Mouse (Mus musculus) urinary bladder, postnatal 25 days (tissue): ENCODE data around the gene Hist2h2aa2.
A peak's percentile ranks its signal among the peaks of the same experiment; 100 is the strongest.
"Not testable (repeated sequence)": the region's sequence is repeated elsewhere in the genome, so short reads cannot be mapped to it uniquely, and the experiment has no call there.

ENCODE experiments used
- DNase-seq: peaks from one replicate; pipeline ENCODE4 v3.0.0; 2022; ENCODE audit warnings: low spot score

Gene Hist2h2aa2

GRCm38 (mm10) chr3:96236834-96237334, 3.2 kb downstream of the Hist2h2aa2 start:
- no peak for DNase-seq

GRCm38 (mm10) chr3:96235836-96236235, 4.2 kb downstream of the Hist2h2aa2 start:
- no peak for DNase-seq

- DNase-seq = no peak
Observed at GRCm38 (mm10) chr3:96234914-96235313, 5.2 kb downstream of the Hist2h2aa2 start.

GRCm38 (mm10) chr3:96231758-96232120, 8.3 kb downstream of the Hist2h2aa2 start:
- no peak for DNase-seq

- no peak for DNase-seq
Observed at GRCm38 (mm10) chr3:96230910-96231757, 8.9 kb downstream of the Hist2h2aa2 start.

- DNase-seq = no peak
Observed at GRCm38 (mm10) chr3:96230404-96230803, 9.7 kb downstream of the Hist2h2aa2 start.

- no peak for DNase-seq
Observed at GRCm38 (mm10) chr3:96228828-96229227, 11.2 kb downstream of the Hist2h2aa2 start.

DNA sequence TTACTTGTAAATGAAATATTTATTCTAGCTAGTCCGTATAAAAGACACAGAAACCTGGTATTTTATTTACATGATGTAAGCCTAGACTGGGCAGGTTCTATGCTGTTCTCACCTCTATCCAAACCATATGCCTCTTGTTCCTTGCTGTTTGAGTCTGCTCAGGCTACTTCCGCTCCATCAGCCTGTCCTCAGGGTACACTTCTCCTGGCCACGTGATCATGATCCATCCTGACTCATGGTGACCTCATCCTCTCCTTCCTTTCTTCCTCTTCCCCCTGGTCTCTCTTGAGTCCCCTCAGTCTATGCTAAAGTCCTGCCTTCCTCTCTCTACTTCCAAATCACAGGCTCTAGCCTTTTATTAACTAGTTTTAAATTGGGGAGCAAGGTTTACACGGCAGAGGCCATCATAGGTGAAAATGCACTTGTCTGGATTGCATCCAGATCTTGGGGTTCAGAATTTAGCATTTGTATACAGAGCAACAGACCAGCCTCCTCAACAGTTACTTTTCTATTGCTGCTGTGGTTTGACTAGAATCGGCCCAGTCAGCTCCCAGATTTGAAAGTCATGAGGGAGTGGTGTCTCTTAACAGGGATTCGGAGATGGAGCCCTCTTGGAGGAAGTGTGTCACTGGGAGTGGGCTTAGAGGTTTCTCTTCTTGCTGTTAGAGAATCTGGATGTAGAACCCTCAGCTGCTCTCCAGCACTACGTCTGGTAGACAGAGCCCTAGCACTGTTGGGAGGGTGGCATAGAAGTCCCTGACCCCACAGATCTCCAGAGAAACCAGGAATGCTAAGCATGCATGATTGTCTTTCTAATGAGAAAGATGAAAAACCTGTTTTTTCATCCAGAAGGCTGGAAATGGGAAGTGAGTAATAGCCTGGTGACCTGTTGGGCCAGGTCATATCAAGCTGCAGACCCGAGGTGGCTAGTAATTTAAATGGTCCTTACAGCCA, 13.1 kb downstream of the Hist2h2aa2 start:
- no peak for DNase-seq

DNA sequence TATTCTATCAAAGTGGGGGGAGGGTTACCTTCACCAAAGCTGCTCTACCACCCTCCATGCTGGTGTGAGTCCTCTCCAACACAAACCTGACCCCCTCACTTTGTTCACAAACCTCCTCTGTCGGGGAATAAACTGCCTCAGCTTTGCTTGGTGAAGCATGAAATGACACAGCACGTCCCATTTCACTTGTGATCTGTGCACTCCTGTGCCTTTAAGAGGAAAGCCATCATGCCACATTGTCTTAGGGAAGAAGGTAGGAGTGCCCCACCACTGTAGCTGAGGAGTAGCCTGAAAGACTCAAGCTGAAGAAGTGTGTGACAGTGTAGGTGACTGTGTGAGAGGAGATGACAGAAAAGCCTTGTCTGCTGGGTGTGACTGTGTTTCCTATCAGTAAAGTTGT, 14.7 kb downstream of the Hist2h2aa2 start:
- no peak for DNase-seq

GRCm38 (mm10) chr3:96222774-96223173, 17.3 kb downstream of the Hist2h2aa2 start:
- no peak for DNase-seq

- DNase-seq = no peak
Observed at GRCm38 (mm10) chr3:96221640-96222038, 18.4 kb downstream of the Hist2h2aa2 start.

- DNase-seq = peak; percentile 62
Observed at GRCm38 (mm10) chr3:96220765-96221639, 19.1 kb downstream of the Hist2h2aa2 start, which contains the start of the genes Hist2h2ac and Hist2h2be. Hist2h2ac (minus strand) TSS chr3:96220880. Hist2h2be (plus strand) TSS chr3:96221119.

DNA sequence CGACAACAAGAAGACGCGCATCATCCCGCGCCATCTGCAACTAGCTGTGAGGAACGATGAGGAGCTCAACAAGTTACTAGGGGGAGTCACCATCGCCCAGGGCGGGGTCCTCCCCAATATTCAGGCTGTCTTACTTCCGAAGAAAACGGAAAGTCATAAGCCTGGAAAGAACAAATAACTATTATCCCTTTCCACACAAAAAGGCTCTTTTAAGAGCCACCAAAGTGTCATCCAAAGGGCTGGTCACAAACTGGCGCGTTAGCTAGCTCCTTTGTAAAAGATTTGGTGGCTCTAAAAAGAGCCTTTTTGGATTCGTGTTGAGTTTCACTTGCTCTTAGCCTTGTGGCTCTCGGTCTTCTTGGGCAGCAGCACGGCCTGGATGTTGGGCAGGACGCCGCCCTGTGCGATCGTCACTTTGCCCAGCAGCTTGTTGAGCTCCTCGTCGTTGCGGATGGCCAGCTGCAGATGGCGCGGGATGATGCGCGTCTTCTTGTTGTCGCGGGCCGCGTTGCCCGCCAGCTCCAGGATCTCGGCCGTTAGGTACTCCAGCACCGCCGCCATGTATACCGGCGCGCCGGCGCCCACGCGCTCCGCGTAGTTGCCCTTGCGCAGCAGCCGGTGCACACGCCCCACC, 19.8 kb downstream of the Hist2h2aa2 start:
- DNase-seq = peak; percentile 19

DNA sequence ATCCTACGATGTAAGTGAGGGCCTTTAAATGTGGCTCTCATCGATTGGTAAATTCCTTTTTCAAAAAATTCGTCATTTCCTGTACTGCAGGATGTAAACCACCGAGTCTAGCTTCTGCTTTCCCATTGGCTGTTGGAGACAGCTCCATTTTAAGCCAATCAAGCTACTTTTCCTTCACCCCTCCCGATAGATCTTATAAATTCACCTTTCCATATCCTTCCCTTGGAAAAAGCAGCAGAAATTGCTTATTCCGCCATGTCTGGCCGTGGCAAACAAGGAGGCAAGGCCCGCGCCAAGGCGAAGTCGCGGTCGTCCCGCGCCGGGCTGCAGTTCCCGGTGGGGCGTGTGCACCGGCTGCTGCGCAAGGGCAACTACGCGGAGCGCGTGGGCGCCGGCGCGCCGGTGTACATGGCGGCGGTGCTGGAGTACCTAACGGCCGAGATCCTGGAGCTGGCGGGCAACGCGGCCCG, 20.4 kb downstream of the Hist2h2aa2 start, which contains the start of the genes Bola1 and Hist2h2ab:
Bola1 (minus strand) TSS at position 49 of the 470 bp plus-strand sequence.
Hist2h2ab (plus strand) TSS at position 205 of the 470 bp plus-strand sequence.
- DNase-seq = peak; percentile 56

GRCm38 (mm10) chr3:96219191-96219641, 20.9 kb downstream of the Hist2h2aa2 start:
- no peak for DNase-seq

GRCm38 (mm10) chr3:96209242-96209641, 30.8 kb downstream of the Hist2h2aa2 start:
- DNase-seq = no peak

DNA sequence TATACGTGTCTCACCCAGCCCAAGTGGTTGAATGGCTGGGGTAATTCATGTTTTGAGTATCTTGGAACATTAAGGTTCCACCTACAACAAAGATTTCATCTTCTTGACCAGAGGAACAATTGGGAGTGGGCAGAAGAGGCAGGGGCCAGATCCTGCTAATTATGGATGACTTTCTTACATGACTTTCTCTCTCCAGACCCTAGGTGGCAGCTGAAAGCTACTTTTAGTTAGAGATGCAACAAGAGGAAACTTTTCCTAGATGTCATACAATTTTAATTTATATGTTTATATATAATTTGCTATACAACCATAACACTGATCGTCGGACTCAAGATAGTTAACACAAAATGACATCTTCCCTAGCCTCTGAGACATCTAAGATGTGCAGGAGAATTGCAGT, 32.3 kb downstream of the Hist2h2aa2 start:
- DNase-seq = no peak

GRCm38 (mm10) chr3:96199731-96200130, 40.3 kb downstream of the Hist2h2aa2 start:
- DNase-seq = no peak

DNA sequence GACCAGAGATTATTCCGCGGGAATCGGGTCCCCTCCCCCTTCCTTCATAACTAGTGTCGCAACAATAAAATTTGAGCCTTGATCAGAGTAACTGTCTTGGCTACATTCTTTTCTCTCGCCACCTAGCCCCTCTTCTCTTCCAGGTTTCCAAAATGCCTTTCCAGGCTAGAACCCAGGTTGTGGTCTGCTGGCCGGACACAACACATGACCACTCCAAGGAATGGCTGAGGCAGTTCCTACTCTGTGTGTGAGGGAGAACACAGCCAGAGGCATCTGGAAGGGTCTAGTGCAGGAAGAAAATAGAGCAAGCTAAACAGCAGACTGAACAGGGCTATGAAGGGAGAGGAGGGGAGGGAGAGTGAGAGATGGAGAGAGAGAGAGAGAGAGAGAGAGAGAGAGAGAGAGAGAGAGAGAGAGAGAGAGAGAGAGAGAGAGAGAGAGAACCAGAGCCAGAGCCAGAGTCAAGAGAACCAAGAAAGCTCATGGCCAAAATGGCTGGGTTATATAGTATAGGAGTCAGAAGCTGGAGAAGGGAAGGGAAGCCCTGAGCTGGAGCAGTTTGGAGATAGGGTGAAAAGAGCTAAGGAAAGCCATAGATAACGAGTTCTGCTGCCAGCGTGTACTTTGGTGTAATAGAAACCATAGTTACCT, 41.4 kb downstream of the Hist2h2aa2 start:
- DNase-seq = not testable (repeated sequence)

- no peak for DNase-seq
Observed at GRCm38 (mm10) chr3:96198181-96198580, 41.9 kb downstream of the Hist2h2aa2 start.
